Comparison of ENCODE assay signal across 20 mouse cellular contexts in genomic region chr4:107079716-107080115, GRCm38 (mm10). TPM values are rescaled to one million over a fixed set of nuclear protein-coding genes. Genes with fewer than 3 reads are reported as not detected.
"Had no signal": no experiment of that assay in that cellular context is flagged by ENCODE, and none has a peak within 500 bp of the region (broad histone marks: within the 10 kb centered on the region; RNA-seq: fewer than 3 reads in every experiment).

No protein-coding gene starts in this region.

- H3K4me2 ChIP-seq: kidney, embryonic 15.5 days; liver, embryonic 13.5 days; midbrain, embryonic 11.5 days; neural tube, embryonic 12.5 days; neural tube, embryonic 15.5 days had no signal

- H3K9me3 ChIP-seq: kidney, embryonic 15.5 days; liver, embryonic 13.5 days; megakaryocyte, embryonic 14.5 days; neural tube, embryonic 12.5 days; neural tube, embryonic 15.5 days had no signal

- H3K27ac ChIP-seq: kidney, embryonic 15.5 days; liver, embryonic 13.5 days; neural tube, embryonic 12.5 days; neural tube, embryonic 15.5 days; stomach, postnatal 0 days had no signal

- H3K9ac ChIP-seq: kidney, embryonic 15.5 days; liver, embryonic 13.5 days; neural tube, embryonic 12.5 days; neural tube, embryonic 15.5 days had no signal

- DNase-seq: left cerebral cortex, postnatal 4 days; liver, embryonic 13.5 days; lung, adult 2 months; midbrain, embryonic 14.5 days; right cerebral cortex, adult 18-20 months; right cerebral cortex, postnatal 14 days; right cerebral cortex, postnatal 4 days; thymus, adult 2 months; thymus, postnatal 14 days had no signal

- H3K36me3 ChIP-seq: kidney, embryonic 15.5 days; liver, embryonic 13.5 days; neural tube, embryonic 12.5 days; neural tube, embryonic 15.5 days had no signal

- H3K4me3 ChIP-seq: kidney, embryonic 15.5 days; liver, embryonic 13.5 days; megakaryocyte, embryonic 14.5 days; neural tube, embryonic 12.5 days; neural tube, embryonic 15.5 days had no signal

- H3K27me3 ChIP-seq: kidney, embryonic 15.5 days; neural tube, embryonic 12.5 days; neural tube, embryonic 15.5 days had no signal

- ATAC-seq: intestine, postnatal 0 days had no signal

RNA-seq across cellular contexts. Expression of gene Cdcp2, which starts 17.0 kb away (rescaled TPM):
- polyA plus RNA-seq: intestine, postnatal 0 days; liver, adult 2 months; liver, embryonic 13.5 days; liver, embryonic 16.5 days; lung, adult 2 months; lung, embryonic 16.5 days; midbrain, embryonic 14.5 days; neural tube, embryonic 15.5 days; stomach, embryonic 14.5 days; stomach, postnatal 0 days had no signal
